Mouse (Mus musculus) lung, postnatal 10 days (tissue): ENCODE data around the gene Erg.
A peak's percentile ranks its signal among the peaks of the same experiment; 100 is the strongest.

ENCODE experiments used
- DNase-seq: peaks from one replicate; pipeline ENCODE4 v3.0.0; 2021

Gene Erg

GRCm38 (mm10) chr16:95475041-95475440, 111.4 kb downstream of the Erg start:
- DNase-seq = no peak

- no peak for DNase-seq
These were observed 112.4 kb downstream of the Erg start for GRCm38 (mm10) chr16:95473946-95474345.

- DNase-seq = no peak
These were observed 113.6 kb downstream of the Erg start for GRCm38 (mm10) chr16:95472771-95473170.

GRCm38 (mm10) chr16:95469262-95470139, 116.9 kb downstream of the Erg start:
- DNase-seq = no peak

GRCm38 (mm10) chr16:95467893-95468292, 118.5 kb downstream of the Erg start:
- DNase-seq = no peak

GRCm38 (mm10) chr16:95466548-95466947, 119.8 kb downstream of the Erg start:
- DNase-seq = peak; percentile 60

- no peak for DNase-seq
These were observed 121.8 kb downstream of the Erg start for GRCm38 (mm10) chr16:95464609-95465008.

GRCm38 (mm10) chr16:95463796-95464195, 122.6 kb downstream of the Erg start:
- DNase-seq = peak; percentile 73

- peak; percentile 21 for DNase-seq
These were observed 124.5 kb downstream of the Erg start for GRCm38 (mm10) chr16:95461941-95462340.

- DNase-seq = no peak
These were observed 126.1 kb downstream of the Erg start for GRCm38 (mm10) chr16:95460336-95460735.

GRCm38 (mm10) chr16:95459325-95459691, 127.1 kb downstream of the Erg start:
- peak; percentile 47 for DNase-seq

GRCm38 (mm10) chr16:95458590-95459324, 127.6 kb downstream of the Erg start:
- no peak for DNase-seq

GRCm38 (mm10) chr16:95457006-95457405, 129.4 kb downstream of the Erg start:
- DNase-seq = no peak

- DNase-seq = no peak
These were observed 130.5 kb downstream of the Erg start for GRCm38 (mm10) chr16:95455896-95456295.

- no peak for DNase-seq
These were observed 130.9 kb downstream of the Erg start for GRCm38 (mm10) chr16:95455461-95455860.

- peak; percentile 36 for DNase-seq
These were observed 134.0 kb downstream of the Erg start for GRCm38 (mm10) chr16:95452411-95452810.

- DNase-seq = peak; percentile 72
These were observed 137.1 kb downstream of the Erg start for GRCm38 (mm10) chr16:95449361-95449725.

- DNase-seq = peak; percentile 72
These were observed 137.6 kb downstream of the Erg start for GRCm38 (mm10) chr16:95448643-95449360.

- DNase-seq = no peak
These were observed 138.5 kb downstream of the Erg start for GRCm38 (mm10) chr16:95447896-95448295.

GRCm38 (mm10) chr16:95446368-95446767, 140.0 kb downstream of the Erg start:
- no peak for DNase-seq

- DNase-seq = no peak
These were observed 144.4 kb downstream of the Erg start for GRCm38 (mm10) chr16:95442023-95442422.

GRCm38 (mm10) chr16:95441179-95441578, 145.2 kb downstream of the Erg start:
- no peak for DNase-seq

GRCm38 (mm10) chr16:95440334-95440733, 146.1 kb downstream of the Erg start:
- no peak for DNase-seq
